Mouse (Mus musculus) retina, postnatal 7 days (tissue): ENCODE results near the gene D5Ertd577e.
"Not testable (repeated sequence)": the region's sequence is repeated elsewhere in the genome, so short reads cannot be mapped to it uniquely, and the experiment has no call there.

Source experiments
- DNase-seq: peaks from one replicate; pipeline ENCODE4 v3.0.0-alpha.2; 2012; ENCODE audit warnings: low read depth, low spot score

D5Ertd577e gene

DNA sequence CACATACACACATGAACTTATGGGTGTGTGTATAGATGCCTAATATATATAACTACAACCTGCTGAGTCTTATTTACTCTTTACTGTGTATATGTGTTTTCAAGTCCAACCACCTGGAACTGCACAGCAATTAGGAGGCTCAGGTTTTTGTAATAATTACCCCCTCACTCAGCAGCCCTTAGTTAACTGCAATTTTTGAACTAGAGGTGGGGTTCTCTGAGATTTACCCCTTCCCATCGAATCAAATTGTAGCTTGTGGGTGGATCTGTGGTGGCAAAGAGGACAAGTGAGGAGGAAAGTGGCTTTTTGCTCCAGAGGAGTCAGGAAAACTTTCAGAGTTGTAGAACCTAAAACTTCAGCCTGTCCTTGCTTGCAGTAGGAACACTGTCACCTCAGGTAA lies at the start of gene D5Ertd577e:
Gene D5Ertd577e (plus strand): TSS at position 301 of the 400 bp plus-strand sequence.
- DNase-seq = not testable (repeated sequence)

DNA sequence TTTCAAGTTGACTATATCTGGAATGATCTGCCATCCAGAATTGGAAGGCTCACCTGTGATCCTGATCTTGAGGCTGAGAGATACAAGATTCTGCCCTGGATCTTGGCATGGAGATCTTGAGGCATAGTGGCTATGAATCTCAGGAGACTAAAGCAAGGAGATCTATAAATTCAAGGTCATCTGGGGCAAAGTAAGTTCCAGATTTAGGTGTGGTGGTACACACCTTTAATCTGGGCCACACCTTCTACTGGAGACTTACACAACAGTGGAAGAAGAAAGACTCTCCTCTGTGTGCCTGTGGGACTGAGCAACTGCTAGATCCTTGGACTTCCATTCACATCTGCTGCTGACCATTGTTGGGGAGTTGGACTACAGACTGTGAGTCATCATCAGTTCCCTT lies 53.9 kb downstream of the D5Ertd577e start, which contains the start of gene Gm3286:
Gene Gm3286 (plus strand): TSS at position 301 of the 400 bp plus-strand sequence.
- not testable (repeated sequence) for DNase-seq
